Mouse (Mus musculus) CH12.LX (cell line): ENCODE data around the gene Dtnbp1. TPM values are rescaled to one million over a fixed set of nuclear protein-coding genes. Genes with fewer than 3 reads are reported as not detected.

Experiments
- DNase-seq: peaks from one replicate; pipeline ENCODE4 v3.0.0-alpha.2; 2013; ENCODE audit errors: extremely low read depth
- H3K27ac ChIP-seq: 2 replicates; pipeline ENCODE4 v1.5.1; 2012; ENCODE audit warnings: low read depth, mild to moderate bottlenecking, control low read depth, moderate library complexity; ENCODE audit not compliant: insufficient read depth
- H3K27me3 ChIP-seq: replicated peaks from 2 replicates; pipeline ENCODE3; 2012; ENCODE audit warnings: inconsistent platforms
- H3K36me3 ChIP-seq, 2 experiments: replicated peaks in 1 of 2; 2 replicates each; pipeline versions ENCODE3 to v1.6.1; 2012; ENCODE audit warnings: inconsistent platforms in 1 of 2, low read length in 1 of 2, mild to moderate bottlenecking in 1 of 2, mixed read lengths in 1 of 2, moderate library complexity in 1 of 2; ENCODE audit not compliant: control insufficient read depth in 1 of 2, insufficient read depth in 1 of 2
- H3K4me1 ChIP-seq, 2 experiments: 2 replicates each; pipeline ENCODE4 v1.6.1; 2012; ENCODE audit warnings: inconsistent platforms in 1 of 2, moderate library complexity in 1 of 2; ENCODE audit not compliant: insufficient read depth in 2 of 2, control insufficient read depth in 1 of 2
- H3K4me2 ChIP-seq: 2 replicates; pipeline ENCODE4 v1.6.1; 2012; ENCODE audit warnings: low read depth, mild to moderate bottlenecking, control low read depth; ENCODE audit not compliant: poor library complexity, insufficient read depth, severe bottlenecking
- H3K4me3 ChIP-seq, 3 experiments: fragments of 150-350 bp in 1 of 3; sonication (generic) in 1 of 3; replicated peaks in 1 of 3; 2 replicates each; pipeline versions ENCODE3 to v1.5.1; 2011 to 2012; ENCODE audit warnings: low read depth in 2 of 3, low read length in 2 of 3, mild to moderate bottlenecking in 2 of 3, moderate library complexity in 2 of 3, control low read depth in 1 of 3, improper control_type of control experiment in 1 of 3, inconsistent platforms in 1 of 3, mixed read lengths in 1 of 3; ENCODE audit not compliant: poor library complexity in 1 of 3
- H3K79me2 ChIP-seq: replicated peaks from 2 replicates; pipeline ENCODE4 v1.6.1; 2012; ENCODE audit warnings: mild to moderate bottlenecking, moderate library complexity; ENCODE audit not compliant: control insufficient read depth, poor library complexity, insufficient read depth, severe bottlenecking; ENCODE audit errors: extremely low read depth
- H3K9ac ChIP-seq: 2 replicates; pipeline ENCODE4 v1.6.1; 2012; ENCODE audit warnings: low read depth, mild to moderate bottlenecking, control low read depth, moderate library complexity; ENCODE audit not compliant: insufficient read depth
- H3K9me3 ChIP-seq: replicated peaks from 2 replicates; pipeline ENCODE3; 2012; ENCODE audit warnings: low read length, inconsistent platforms, mixed read lengths
- CHD2 ChIP-seq: IDR thresholded peaks from 2 replicates; pipeline ENCODE4 v1.6.1; 2011; ENCODE audit warnings: low read length, improper control_type of control experiment
- E2F4 ChIP-seq: IDR thresholded peaks from 2 replicates; pipeline ENCODE4 v1.6.1; 2011; ENCODE audit warnings: low read depth, low read length, improper control_type of control experiment; ENCODE audit not compliant: insufficient replicate concordance
- ELF1 ChIP-seq: IDR thresholded peaks from 2 replicates; pipeline ENCODE4 v1.6.1; 2014; ENCODE audit warnings: low read depth, mild to moderate bottlenecking, inconsistent platforms, low read length, improper control_type of control experiment
- EP300 ChIP-seq: IDR thresholded peaks from 2 replicates; pipeline ENCODE4 v1.6.1; 2011; ENCODE audit warnings: low read length, improper control_type of control experiment
- ETS1 ChIP-seq: conservative IDR thresholded peaks from 2 replicates; pipeline ENCODE4 v1.6.1; 2012; ENCODE audit warnings: low read depth, mild to moderate bottlenecking, inconsistent platforms, low read length, improper control_type of control experiment, moderate library complexity
- GABPA ChIP-seq: IDR thresholded peaks from 2 replicates; pipeline ENCODE4 v1.6.1; 2012; ENCODE audit warnings: low read depth, low read length, improper control_type of control experiment, inconsistent platforms; ENCODE audit not compliant: insufficient replicate concordance
- HCFC1 ChIP-seq: IDR thresholded peaks from 2 replicates; pipeline ENCODE4 v1.6.1; 2012; ENCODE audit warnings: low read depth, mild to moderate bottlenecking, inconsistent platforms, low read length, improper control_type of control experiment
- JUN ChIP-seq: IDR thresholded peaks from 2 replicates; pipeline ENCODE4 v1.6.1; 2011; ENCODE audit warnings: low read depth, mild to moderate bottlenecking, low read length, improper control_type of control experiment, moderate library complexity; ENCODE audit not compliant: insufficient read depth
- JUND ChIP-seq: conservative IDR thresholded peaks from 2 replicates; pipeline ENCODE4 v1.6.1; 2011; ENCODE audit warnings: low read depth, low read length, improper control_type of control experiment
- KAT2A ChIP-seq: IDR thresholded peaks from 2 replicates; pipeline ENCODE4 v1.6.1; 2012; ENCODE audit warnings: low read length, improper control_type of control experiment, inconsistent platforms; ENCODE audit not compliant: insufficient replicate concordance
- MAFK ChIP-seq: IDR thresholded peaks from 2 replicates; pipeline ENCODE4 v1.6.1; 2011; ENCODE audit warnings: low read length, improper control_type of control experiment; ENCODE audit not compliant: insufficient replicate concordance
- MAZ ChIP-seq: IDR thresholded peaks from 2 replicates; pipeline ENCODE4 v1.6.1; 2012; ENCODE audit warnings: low read depth, mild to moderate bottlenecking, inconsistent platforms, low read length, improper control_type of control experiment, moderate library complexity
- NELFE ChIP-seq: IDR thresholded peaks from 2 replicates; pipeline ENCODE4 v1.6.1; 2011; ENCODE audit warnings: low read depth, low read length, improper control_type of control experiment
- NRF1 ChIP-seq: IDR thresholded peaks from 2 replicates; pipeline ENCODE4 v1.6.1; 2014; ENCODE audit warnings: low read depth, mild to moderate bottlenecking, inconsistent platforms, low read length, improper control_type of control experiment, moderate library complexity
- POLR2A ChIP-seq: IDR thresholded peaks from 2 replicates; pipeline ENCODE4 v1.6.1; 2011; ENCODE audit warnings: low read depth, mild to moderate bottlenecking, improper control_type of control experiment, low read length
- RAD21 ChIP-seq: IDR thresholded peaks from 2 replicates; pipeline ENCODE4 v1.6.1; 2011; ENCODE audit warnings: low read depth, mild to moderate bottlenecking, low read length, improper control_type of control experiment, moderate library complexity
- SMC3 ChIP-seq: IDR thresholded peaks from 2 replicates; pipeline ENCODE4 v1.6.1; 2011; ENCODE audit warnings: low read depth, low read length, improper control_type of control experiment
- TBP ChIP-seq: conservative IDR thresholded peaks from 2 replicates; pipeline ENCODE4 v1.6.1; 2011; ENCODE audit warnings: low read depth, low read length, improper control_type of control experiment
- TCF12 ChIP-seq: IDR thresholded peaks from 2 replicates; pipeline ENCODE4 v1.6.1; 2014; ENCODE audit warnings: low read depth, mild to moderate bottlenecking, inconsistent platforms, low read length, improper control_type of control experiment
- UBTF ChIP-seq: IDR thresholded peaks from 2 replicates; pipeline ENCODE4 v1.6.1; 2012; ENCODE audit warnings: low read depth, mild to moderate bottlenecking, inconsistent platforms, low read length, improper control_type of control experiment, moderate library complexity
- USF2 ChIP-seq: conservative IDR thresholded peaks from 2 replicates; pipeline ENCODE4 v1.6.1; 2011; ENCODE audit warnings: low read depth, low read length, improper control_type of control experiment
- ZNF384 ChIP-seq: IDR thresholded peaks from 2 replicates; pipeline ENCODE4 v1.6.1; 2012; ENCODE audit warnings: low read depth, low read length, improper control_type of control experiment, inconsistent platforms
- dilution Hi-C: fragments of 300-500 bp; cut with MboI; formaldehyde crosslinking; loops from 2 replicates; pipeline ENCODE4 v1.14.3; 2020; ENCODE audit warnings: low sequenced_read_pairs; ENCODE audit not compliant: extremely low pct_unique_long_range_greater_than_20kb, extremely low pct_ligation_motif_present
- in situ Hi-C: fragments of 300-500 bp; cut with MboI; formaldehyde crosslinking; loops from 3 replicates; pipeline ENCODE4 v1.14.3; 2019; ENCODE audit warnings: low sequenced_read_pairs, low pct_ligation_motif_present, low pct_unique_long_range_greater_than_20kb, mixed read lengths
- polyA plus RNA-seq: library from polyadenylated mRNA; unstranded; fragments of >175 nt; gene quantifications from 2 replicates; pipeline ENCODE4 v1.2.1, GENCODE M21; 2012; ENCODE audit warnings: low read depth; ENCODE audit not compliant: insufficient read length
- total RNA-seq, 2 experiments: library from RNA; depleted of rRNA; stranded (reverse); fragments of 300-350 nt in 1 of 2; fragments of >200 nt in 1 of 2; gene quantifications; 2 replicates each; pipeline ENCODE4 v1.2.3; 2012 to 2014

Dtnbp1 gene
- total and polyA plus RNA-seq, 3 experiments, result 32.4 to 69.2 (median 35.9) TPM

DNA sequence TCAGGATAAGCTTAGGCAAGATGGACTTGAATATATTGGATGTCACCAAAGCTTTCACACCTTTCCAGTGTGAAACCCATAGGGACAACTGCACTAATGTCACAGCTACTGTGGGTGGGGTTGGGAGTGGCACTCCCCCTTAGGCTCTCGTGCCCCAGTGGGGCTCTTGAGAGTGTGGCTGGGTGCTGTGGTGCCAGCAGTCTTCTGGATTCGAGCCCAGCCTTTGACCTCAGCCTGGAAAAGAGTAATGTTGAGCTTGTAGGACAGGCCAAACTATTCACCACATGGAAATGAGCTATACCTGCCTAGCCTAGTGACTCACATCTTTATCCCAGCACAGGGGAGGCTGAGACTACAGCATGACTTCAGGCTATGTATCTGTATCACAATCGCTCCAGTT lies 77.9 kb downstream of the Dtnbp1 start:
- no peak overlapping the region for H3K9ac ChIP-seq
- no peak overlapping the region for H3K4me2 ChIP-seq
- dilution Hi-C loops, result no loop called here
- in situ Hi-C loops, result no loop called here
- no peak overlapping the region for H3K27ac ChIP-seq
- TF ChIP-seq CHD2 (no peak), JUN (no peak), ZNF384 (no peak), POLR2A (no peak), E2F4 (no peak), GABPA (no peak), KAT2A (no peak), UBTF (no peak), NRF1 (no peak)
- H3K9me3 ChIP-seq, result no peaks in the 10 kb centered on the region
- no peaks in the 10 kb centered on the region for H3K79me2 ChIP-seq
- DNase-seq, result no peak
- no peak overlapping the region for H3K4me3 ChIP-seq
- no peaks in the 10 kb centered on the region for H3K27me3 ChIP-seq
- H3K4me1 ChIP-seq, result no peaks in the 10 kb centered on the region
- peaks cover 50 to 90% of the 10 kb centered on the region in 2 experiments for H3K36me3 ChIP-seq

DNA sequence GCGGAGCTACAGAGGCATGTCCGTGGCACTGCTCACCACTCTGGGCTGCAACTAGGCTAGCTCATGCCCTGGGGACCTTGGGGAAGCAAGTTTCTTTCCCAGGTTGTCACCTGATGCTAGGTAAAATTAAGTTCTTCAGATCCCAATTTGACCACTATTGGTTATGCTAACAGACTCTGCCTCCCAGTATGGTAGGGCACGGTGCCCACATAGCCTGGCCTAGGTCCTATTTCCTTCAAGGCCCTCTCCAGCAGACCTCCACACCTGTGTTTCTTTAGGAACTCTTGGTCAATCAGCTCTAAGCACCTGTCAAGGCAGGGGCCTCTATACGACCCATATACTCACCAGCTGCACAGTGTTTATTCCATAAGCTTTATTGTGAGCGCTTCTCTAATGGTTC lies 80.2 kb downstream of the Dtnbp1 start:
- Histone ChIP-seq H3K4me1 (no peaks in the 10 kb centered on the region), H3K27me3 (no peaks in the 10 kb centered on the region), H3K79me2 (no peaks in the 10 kb centered on the region), H3K4me2 (no peak overlapping the region), H3K9me3 (no peaks in the 10 kb centered on the region), H3K36me3 (peaks cover 61 to 95% of the 10 kb centered on the region in 2 experiments), H3K9ac (no peak overlapping the region), H3K27ac (no peak overlapping the region), H3K4me3 (no peak overlapping the region)
- in situ Hi-C loops (no loop called here), dilution Hi-C loops (no loop called here)
- TF ChIP-seq RAD21 (no peak), USF2 (no peak), ETS1 (no peak), HCFC1 (no peak), MAFK (no peak), GABPA (no peak), ELF1 (no peak)
- no peak for DNase-seq

DNA sequence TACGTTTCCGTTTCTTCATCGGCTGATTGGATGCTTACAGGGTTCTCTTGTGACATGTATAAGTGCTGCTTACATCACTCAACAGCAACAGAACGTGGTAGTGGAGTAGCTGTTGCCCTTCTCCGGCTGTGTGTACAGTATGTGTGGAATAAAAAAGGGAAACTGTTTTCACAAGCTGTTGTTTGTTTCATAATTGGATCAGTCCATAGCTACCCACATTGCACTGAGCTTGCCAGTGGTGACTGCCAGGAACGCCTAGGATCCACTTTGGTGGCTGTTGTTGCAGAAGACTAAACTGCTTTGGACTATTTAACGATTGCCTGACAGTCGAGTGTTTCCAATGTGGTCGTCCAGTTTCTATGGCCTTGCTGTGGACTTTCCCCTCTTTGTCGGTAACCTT lies 80.9 kb downstream of the Dtnbp1 start:
- H3K27ac ChIP-seq, result no peak overlapping the region
- H3K36me3 ChIP-seq, result peaks cover 67 to 97% of the 10 kb centered on the region in 2 experiments
- in situ Hi-C loops, result no loop called here
- H3K4me3 ChIP-seq, result no peak overlapping the region
- no peak overlapping the region for H3K9ac ChIP-seq
- no peak for DNase-seq
- H3K27me3 ChIP-seq, result no peaks in the 10 kb centered on the region
- dilution Hi-C loops, result no loop called here
- no peak overlapping the region for H3K4me2 ChIP-seq
- no peaks in the 10 kb centered on the region for H3K79me2 ChIP-seq
- no peaks in the 10 kb centered on the region for H3K4me1 ChIP-seq
- no peaks in the 10 kb centered on the region for H3K9me3 ChIP-seq
- TF ChIP-seq MAFK (no peak), JUN (no peak), POLR2A (no peak), TBP (no peak), UBTF (no peak), KAT2A (no peak), SMC3 (no peak), MAZ (no peak), ELF1 (no peak), ETS1 (no peak), EP300 (no peak), JUND (no peak), NELFE (no peak), TCF12 (no peak)
